Mouse (Mus musculus) embryo, embryonic 9.5 days (tissue): ENCODE measurements around the gene Rab14.
A peak's percentile ranks its signal among the peaks of the same experiment; 100 is the strongest.

Experiments used
- DNase-seq: peaks from one replicate; pipeline ENCODE4 v3.0.0-alpha.2; 2017; ENCODE audit errors: extremely low spot score

The Rab14 gene

DNA sequence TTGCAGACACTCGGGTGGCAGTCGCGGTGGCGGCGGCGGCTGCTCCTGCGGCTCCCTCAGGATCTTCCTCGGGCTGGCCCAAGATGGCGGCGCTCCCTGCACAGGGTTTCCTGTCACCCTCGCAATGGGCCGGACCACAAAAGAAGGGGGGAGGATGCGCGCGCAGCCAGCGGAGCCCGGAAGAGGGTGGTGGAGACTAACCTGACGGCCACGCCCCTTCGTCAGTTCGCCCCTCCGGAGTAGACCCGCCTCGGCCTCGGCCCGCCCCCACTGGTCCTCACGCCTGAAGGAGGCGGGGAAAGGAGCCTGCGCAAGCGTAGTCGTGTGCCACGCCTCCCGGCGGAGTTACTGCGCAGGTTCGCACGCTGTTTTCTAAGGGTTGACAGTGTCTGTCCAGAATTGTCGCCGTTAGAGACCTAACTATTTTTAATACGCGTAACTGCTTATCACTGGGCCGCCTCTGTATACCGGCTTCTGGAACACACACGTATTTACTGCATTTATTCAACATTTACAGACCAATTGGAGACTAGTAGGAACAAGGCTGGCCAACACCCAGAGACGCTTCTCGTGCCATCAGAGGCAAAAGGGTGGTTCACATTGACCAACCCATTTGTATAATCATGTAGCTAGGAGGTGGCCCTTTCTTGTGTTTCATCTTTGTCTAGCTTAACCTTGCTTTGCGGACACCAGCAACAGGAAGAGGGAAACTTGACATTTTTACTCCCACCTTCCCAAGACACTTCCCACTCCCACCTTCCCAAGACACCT lies at the start of gene Rab14:
Gene Rab14 (minus strand): TSS at position 223 of the 771 bp plus-strand sequence.
- DNase-seq: peak; percentile 100

DNA sequence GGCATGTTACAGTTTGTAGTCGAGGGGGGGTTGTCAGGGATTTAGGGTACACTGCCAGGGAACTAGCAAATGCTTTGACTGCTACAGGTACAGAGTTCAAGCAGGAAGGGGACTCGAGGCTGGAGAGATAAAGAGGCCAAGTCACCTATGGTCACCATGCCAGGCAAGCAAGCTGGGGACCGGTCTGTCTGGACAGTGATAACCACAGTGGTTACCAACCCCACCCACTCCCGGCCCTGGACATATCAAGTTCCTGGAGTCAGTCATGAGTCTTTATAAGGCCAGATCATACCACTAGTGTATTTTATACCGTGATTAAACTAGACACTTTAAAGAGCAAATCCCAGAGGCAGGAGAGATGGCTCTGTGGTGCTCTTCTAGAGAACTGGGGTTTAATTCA lies 46.8 kb upstream of the Rab14 start:
- DNase-seq: no peak

DNA sequence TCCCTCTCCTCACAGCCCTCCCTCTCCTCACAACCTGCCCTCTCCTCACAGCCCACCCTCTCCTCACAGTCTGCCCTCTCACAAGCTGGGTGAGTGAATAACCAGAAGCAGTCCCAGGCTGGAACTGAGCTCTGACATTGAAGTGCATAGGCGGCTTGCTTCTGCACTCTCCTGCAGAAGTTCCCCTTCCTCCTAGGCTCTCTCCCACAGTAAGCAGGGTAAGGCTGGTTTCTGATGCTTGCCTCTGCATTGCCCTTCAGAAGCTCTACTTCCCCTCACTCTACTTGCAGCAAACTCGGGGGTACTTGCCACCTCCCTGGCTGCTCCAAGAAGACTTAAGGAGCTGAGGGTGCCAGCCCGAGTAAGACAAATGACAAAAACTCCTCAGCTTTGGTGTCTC lies 43.3 kb upstream of the Rab14 start:
- DNase-seq: no peak

DNA sequence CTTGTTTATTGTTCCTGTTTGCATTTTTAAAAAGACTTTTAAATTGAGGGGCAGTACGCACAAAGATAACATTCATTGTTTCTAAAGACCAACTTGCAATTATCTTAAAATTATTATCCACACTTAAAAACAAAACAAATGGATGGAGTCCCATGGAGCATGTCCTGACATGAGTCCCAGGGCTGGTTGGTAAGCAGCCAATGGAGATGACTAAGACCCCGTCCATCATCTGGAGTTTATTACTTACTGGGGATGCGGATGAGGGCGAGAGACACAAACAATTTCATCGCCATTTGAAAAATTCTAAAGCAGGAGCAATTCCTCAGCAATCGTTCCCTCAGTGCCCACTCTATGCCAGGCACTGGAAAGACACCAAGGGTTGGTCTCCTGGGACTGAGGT lies 34.1 kb upstream of the Rab14 start:
- DNase-seq: no peak

DNA sequence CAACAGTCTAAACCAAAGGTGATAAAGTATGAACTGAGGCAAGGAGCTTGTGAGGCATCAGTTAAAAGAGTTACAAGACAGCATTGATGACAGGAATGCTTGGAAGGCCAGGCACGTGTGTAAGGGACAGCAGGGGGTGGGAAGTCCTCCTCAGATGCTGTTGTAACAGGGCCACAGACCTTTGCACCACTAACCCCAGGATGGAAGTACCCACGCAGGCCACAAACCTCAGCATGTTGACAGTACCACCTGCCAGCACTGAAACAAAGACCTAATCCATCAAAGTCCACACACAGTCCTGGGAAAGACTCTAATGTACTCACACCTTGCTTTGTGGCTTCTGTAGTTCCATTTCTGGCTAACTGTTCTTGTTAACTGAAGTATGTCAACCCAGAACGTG lies 33.0 kb upstream of the Rab14 start:
- no peak for DNase-seq

DNA sequence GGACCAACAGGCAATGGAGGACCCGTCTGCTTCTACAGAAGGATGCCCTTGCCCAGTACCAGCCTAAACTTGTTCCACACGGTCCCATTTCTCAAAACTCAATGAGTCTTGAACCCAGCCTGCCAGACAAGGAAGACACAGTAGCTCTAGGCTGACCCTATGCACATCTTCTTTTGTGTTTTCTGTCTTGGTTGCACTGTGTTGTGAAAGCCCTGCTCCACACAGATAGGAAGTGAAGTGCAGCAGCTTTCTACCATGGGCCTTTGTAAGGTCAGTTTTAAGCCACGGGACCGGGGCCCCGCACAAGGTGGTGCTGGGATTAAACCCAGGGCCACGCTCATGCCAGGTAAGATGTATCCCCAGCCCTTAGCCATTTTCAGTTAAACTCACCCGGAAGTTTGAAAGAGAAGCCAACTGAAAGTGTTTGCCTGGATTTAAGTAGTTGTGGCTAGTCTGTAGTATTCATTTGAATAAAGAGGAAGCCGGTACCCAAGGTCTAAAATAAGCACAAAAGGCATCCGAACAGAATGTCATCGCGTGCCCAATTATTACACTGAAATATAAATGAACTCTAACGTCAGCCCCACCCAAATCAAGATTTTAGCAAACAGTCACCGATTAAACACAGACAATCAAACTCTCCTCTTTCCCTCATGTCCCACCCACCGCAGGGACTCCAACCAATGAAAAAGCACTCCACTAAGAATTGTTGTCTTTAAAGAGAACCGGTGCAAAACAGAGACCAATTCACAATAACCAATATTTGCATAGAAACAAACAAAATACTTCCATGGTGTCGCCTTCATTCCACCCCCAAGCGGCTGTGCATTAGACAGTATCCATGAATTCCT lies 31.9 kb upstream of the Rab14 start:
- no peak for DNase-seq

DNA sequence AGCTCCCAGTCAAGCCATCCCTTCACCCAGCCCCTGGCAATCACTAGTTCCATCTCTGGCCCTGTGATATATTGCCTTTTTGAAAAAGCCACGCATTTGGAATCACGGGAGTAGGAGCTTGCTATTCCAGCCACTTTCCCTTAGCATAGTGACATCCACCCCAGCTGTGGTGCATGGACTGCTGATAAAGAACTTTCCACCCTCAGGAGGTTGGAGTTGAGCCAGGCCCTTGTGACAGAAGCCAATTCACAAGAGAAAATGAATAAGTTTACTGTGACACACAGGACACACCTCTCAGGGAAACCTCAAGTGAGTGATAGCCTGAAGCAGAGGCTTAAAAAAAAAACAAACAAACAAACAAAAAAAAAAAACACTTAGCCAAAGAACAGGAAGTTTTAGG lies 31.0 kb upstream of the Rab14 start:
- no peak for DNase-seq

DNA sequence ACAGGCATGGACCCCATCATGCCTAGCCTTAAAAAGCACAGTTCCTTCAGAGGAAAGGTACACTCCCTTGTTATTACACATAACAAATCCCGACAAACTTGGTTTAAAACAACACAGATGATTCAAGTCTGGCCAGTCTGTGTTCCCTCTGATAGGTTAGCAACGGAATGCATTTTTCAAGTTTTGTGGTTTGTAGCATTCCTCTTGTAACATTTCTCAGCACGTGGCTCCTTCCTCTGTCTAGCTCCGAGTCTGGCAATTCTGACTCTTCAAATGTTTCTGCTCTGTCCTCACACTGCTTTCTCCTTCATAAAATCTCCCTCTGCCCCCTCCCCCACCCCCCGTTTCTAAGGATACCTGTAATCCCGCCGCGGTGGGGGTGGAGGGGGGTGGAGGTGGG lies 29.3 kb upstream of the Rab14 start:
- no peak for DNase-seq

DNA sequence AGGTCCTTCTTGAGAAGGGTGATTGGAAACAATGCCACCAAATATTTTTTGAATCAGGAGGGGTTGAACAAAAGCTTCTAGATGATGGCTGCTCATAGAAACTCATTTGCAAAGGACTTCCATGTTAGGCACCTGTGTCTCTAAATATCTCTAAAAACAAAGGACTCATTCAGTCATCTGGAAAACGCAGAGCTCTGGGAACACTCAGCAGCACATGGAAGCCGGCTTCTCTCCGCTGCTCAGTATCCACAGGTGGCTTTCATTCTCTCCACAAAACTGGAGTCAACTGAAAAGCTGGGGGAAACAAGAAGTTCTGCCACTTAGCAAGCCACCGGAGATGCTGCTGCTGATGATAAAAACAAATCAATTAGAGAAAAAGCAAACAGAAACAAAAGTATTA lies 27.2 kb upstream of the Rab14 start:
- peak; percentile 14 for DNase-seq

DNA sequence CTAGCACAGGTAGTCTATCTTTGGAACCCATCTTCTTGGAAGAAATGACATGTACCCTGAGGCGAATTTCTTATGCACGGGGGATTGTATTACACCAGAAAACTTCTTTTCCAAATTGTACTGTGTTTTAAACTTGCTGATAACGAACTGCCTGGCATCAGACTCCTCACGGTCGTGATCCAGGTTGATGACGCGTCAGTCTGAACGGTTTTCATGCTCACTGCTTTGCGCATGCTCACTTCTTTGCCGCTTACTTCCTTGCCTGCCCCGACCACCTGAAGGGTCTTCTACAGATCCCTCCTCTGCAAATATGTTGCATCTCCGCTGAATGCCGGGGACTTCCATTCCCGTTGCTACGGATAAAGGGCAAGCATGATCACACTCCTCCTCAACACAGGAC lies 23.4 kb upstream of the Rab14 start:
- DNase-seq: no peak

DNA sequence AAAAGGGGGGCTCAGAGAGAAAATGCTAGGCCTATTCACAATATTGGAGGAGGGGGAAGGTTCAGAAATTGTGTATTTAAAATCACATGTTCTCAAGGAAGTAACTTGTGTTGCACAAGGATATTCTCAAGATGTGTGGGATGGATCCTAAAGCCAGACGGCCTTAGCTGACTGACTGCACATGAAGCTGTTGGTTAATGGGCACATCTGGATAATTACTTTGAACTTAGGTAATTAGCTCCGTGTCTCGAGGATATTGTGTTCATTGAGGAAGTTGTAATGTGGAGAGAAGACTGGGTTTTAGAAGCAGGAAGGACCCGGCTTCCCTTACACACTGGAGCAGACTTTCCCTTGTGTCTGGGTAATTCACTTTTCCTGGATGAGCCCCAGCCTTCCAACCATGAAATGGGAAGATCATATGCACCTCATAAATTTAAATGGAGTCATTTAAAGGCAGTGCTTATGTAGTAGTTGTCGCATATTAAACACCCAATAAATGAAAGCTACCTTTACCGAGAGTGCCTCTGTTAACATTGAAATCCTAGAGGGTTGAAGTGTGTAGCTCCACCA lies 22.0 kb upstream of the Rab14 start:
- DNase-seq: no peak

DNA sequence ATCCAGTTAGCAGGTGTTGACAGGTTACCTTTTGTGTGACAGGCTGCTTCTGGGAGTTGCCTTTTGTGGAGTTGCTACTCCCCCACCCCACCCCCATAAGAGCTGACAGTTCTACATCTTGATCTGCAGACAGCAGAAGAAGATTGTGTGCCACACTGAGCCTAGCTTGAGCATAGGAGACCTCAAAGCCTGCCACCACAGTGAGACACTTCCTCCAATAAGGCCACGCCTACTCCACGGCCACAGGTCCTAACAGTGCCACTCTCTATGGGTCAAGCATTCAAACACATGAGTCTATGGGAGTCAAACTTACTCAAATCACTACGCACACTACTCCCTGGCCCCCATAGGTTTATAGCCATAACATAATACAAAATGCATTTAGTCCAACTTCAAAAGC lies 17.8 kb upstream of the Rab14 start:
- DNase-seq: no peak

DNA sequence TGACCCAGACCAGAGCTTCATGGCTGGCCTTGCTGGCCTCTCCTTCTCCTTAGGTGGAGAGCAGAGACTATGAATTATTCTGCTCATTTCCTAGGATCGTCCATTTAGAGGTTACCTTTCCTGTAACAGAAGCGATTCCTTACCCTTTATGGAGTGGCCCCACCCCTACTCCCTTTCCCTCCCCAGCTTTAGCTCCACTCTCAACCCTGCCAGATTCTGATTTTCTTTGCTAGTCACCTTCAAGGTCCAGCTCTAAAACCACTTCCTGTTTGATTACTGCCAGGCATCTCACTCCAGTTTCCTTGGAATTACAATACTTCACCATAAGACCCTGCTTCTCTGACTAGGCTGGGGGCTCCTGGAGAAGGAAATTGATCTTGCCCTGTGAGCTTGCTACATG lies 15.8 kb upstream of the Rab14 start:
- no peak for DNase-seq

DNA sequence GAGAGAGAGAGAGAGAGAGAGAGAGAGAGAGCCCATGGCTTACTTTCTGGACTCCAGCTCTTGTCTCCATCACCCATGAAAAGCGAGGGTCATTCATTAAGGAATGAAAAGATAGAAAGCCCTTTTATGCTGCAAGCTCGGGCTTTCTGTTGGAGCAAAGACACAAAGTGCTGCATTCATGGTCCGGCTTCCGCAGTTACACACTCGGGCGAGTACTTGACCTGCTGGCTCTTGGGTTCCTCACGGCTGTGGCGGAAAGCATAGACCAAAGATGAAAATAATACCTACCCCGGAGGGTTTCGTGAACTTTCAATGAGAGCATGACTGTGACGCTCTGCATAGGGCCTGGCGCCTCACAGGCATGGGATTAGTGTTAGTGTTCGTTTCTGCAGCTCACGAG lies 14.4 kb upstream of the Rab14 start:
- peak; percentile 18 for DNase-seq

DNA sequence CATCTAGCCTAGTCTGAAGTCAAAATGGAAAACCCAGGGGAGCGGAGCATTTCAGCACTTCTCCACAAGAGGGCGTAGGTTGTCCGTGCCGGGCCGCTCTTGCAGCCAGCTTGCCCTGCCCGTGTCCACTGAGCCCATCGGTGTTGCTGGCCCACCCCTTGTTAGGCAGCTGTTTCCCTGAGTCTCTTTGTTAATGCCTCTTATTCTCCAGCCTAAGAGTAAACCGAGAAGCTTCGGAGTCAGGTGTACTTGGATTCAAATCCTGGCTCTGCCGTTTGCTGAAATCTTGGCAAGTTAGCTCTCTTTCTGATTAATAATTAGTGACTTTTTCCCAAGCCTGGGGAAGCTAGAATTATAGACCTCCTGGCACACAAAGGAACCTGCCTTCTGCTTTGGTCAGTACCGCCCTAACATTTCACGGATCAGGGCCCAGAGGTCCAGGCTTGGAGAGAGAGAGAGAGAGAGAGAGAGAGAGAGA lies 14.0 kb upstream of the Rab14 start:
- DNase-seq: peak; percentile 89

DNA sequence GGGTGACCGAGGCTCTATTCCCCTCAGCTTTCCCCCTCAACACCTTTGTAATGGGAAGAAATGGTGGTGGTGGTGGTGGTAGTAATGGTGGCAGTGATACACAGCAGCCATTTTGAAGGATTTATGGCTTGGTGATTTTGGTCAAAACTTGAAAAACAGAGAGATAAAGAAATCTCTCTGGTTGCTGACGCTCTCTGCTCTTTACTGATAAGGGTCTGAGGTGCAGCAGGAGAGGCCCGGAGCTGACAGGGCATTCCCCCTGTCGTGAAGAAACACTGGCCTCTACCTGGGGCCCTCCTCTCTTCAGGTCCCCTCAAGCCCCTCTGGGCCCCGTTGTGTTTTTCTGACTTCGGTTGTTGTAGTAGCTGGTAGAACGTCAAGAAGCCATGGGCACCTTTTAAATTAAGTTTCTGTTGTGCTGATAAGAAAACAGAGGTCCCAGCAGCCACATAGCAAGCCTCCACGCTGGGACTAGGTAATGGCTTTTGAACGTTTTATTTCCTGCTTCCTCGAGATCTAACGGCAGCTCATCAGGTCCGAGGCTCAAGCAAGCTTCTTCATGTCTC lies 12.5 kb upstream of the Rab14 start:
- DNase-seq: no peak

DNA sequence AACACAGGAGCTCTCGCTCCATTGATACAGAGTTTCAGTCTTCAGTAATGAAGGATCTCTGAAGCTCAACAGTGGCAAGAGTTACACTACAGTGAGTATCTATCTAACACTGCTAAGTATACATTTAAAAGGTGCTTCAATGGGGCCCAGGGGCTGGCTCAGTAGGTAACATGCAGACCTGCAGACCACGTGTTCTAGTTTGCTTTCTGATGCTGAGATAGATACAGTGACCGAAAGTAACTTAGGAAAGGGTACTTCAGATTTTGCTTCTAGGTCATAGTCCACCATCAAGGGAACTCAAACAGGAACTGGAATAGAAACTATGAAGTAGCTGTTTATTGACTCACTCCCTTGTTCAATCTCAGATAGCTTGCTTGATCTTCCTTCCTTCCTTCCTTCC lies 10.8 kb upstream of the Rab14 start:
- no peak for DNase-seq

DNA sequence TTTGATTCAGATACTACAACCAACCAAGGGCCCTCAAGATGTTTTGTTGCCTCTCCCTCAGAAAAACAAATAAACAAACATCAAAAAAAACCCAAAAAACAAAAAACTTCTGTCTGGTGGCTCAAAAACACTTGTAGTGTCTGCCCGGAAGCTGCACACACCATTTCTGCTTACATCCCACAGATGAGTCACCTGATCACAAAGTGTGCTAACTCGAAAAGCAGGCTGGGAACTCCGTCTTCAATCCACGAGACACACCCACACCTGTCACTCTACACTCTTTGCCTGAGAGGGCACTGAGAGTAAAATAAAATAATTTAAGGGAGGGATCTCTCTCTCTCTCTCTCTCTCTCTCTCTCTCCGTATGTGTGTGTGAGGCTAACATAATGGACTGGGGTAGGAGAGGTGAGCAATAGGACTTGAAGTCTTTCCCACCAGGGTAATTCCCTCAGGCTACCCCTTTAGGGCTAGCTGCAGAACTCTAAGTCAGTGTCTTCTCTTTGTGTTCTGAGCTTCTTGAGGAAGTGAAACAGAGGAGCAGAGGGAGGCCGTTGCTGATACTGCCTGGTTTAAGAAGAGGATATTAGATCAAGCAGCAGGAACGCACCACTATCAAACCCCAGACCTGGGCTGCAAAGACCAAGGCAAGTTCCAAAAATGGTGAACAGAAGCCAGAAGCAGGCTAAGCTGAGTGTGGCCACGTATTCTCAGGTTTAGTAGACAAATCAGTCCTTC lies 8.2 kb upstream of the Rab14 start:
- no peak for DNase-seq

DNA sequence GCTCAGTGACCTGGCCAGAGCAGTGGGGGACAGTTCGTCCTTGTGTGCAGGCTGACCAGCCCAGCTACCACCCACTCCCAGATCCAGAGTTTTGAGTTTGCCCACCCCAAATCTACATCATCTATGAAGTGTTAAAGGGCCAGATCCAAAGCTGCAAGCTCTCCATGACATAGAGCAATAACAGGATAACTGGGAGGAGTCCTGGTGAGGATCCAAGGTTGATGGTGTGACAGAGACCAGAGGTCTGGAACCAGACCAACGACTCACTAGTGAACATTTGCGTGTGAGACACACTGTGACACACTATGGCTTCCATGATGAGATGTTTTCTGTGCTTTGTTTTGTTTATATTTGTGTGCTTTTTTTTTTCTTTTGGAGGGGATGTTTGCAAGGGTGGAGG lies 7.1 kb upstream of the Rab14 start:
- DNase-seq: no peak

DNA sequence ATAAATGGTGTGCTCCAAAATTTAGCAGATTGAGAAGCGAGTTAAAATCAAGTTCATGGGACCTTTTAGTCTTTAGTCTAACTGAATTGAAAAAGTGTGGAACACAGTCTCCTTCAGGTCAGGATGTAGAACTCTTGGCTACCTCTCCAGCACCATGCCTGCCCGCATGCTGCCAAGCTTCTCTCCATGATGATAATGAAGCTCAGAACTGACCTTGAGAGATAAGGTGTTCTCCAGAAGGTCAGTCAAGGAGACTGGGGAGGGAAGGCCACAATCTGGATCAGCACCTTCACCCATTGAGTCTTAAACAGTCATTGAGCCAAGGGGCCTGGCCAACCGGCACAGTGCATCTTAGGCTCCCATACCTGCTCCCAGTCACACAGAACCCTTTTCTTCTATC lies 5.8 kb upstream of the Rab14 start:
- DNase-seq: no peak

DNA sequence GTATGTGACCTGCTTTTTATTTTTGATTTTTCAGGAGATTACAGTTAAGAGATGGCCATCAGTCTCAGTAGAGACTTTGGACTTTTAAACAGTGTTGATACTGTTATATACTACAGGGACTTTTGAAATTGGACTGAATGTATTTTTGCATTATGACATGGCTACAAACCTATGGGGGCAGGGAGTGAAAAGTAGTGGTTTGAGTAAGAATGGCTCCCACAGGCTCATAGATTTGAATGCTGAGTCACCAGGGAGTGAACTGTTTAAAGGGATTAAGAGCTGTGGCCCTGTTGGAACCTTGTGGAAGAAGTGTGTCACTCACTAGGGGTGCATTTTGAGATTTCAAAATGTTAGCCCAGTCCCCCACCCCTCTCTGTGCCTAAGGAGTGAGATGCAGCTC lies 2.8 kb upstream of the Rab14 start:
- DNase-seq: no peak
